ENCODE assay signal across 8 mouse cellular contexts in the genomic region with DNA sequence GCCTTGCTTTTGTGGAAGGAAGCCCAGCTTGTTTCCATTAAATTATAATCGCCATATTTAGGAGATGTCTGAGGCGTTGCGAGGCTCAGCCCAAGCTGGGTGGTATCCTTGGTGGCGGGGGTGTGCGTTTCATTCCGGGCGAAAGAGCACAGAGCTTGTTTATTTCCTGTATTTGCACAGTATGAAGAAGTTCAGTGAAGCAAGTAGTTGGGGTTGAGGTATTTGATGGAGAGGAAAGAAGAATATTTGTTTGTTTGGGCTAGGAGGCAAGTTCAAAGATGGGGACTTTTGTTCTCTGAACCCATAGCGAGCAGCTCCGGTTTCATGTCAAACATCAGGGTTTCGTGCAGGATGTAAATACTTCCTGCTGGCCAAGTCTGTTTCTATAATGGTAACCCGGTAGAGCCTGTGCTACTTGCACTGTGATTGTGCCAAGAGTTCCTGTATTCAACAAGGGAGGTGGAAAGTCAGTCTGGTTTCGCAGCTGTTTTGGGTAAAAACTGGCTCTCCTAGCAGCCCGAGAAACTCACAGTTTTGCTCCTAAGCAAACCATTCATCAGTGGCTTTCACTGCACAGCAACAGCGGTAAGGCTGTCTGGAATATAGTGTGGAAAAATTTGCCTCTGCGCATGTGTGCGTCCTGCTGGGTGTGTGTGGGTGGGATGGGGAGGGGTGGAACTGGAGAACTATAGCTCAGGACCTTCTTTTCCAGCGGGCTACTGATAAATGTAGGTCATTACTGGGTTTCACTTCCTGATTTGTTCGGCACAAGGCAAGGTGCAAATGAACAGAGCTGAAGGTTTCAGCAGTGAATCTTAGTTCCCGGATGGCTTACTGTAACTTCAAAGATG.
A peak's percentile ranks its signal among the peaks of the same experiment; 100 is the strongest.
DNase-seq lines count a peak whose midpoint lies in the region; ATAC-seq and TF ChIP-seq lines count a peak whose summit lies in the region.

No protein-coding gene starts in this region.

- H3K36me3 ChIP-seq in kidney, adult 2 months (ENCODE audit: control insufficient read depth, insufficient read depth, low read length), result no peaks in the 10 kb centered on the region
- no peaks in the 10 kb centered on the region for H3K36me3 ChIP-seq in embryonic facial prominence, embryonic 12.5 days
- H3K36me3 ChIP-seq in hindbrain, postnatal 0 days (ENCODE audit: insufficient read depth, low read length), result no peaks in the 10 kb centered on the region
- no peaks in the 10 kb centered on the region for H3K36me3 ChIP-seq in limb, embryonic 13.5 days
- H3K36me3 ChIP-seq in myocyte (ENCODE audit: control insufficient read depth, insufficient read depth), result no peaks in the 10 kb centered on the region

- H3K4me1 ChIP-seq in kidney, adult 2 months (ENCODE audit: control insufficient read depth, insufficient read depth, low read length), result peaks cover 7% of the 10 kb centered on the region; the same call in 1 of the 2 replicates
- H3K4me1 ChIP-seq in embryonic facial prominence, embryonic 12.5 days, result 0 out of 2 replicates have a peak, but pooled peaks cover 5% of the 10 kb centered on the region
- no peaks in the 10 kb centered on the region for H3K4me1 ChIP-seq in hindbrain, postnatal 0 days (ENCODE audit: insufficient read depth, low read length)
- peaks cover 9% of the 10 kb centered on the region for H3K4me1 ChIP-seq in limb, embryonic 13.5 days

- peak; percentile 75 for ATAC-seq in embryonic facial prominence, embryonic 12.5 days (ENCODE audit: insufficient number of reproducible peaks, insufficient read depth, low FRiP score, low TSS enrichment)
- ATAC-seq in hindbrain, postnatal 0 days, result no peak
- ATAC-seq in limb, embryonic 13.5 days (ENCODE audit: low FRiP score, low read depth), result peak; percentile 88

- TF ChIP-seq POLR2A in kidney, adult 2 months (IDR thresholded peaks at IDR 0.05; ENCODE audit: low read depth, low read length), result no peak
- TF ChIP-seq POLR2A in myocyte (IDR thresholded peaks at IDR 0.05; ENCODE audit: insufficient read length, low read depth), result no peak

- H3K27ac ChIP-seq in kidney, adult 2 months (ENCODE audit: insufficient read depth, low read depth, low read length), result no peak overlapping the region
- peak overlapping the region; percentile 83 for H3K27ac ChIP-seq in embryonic facial prominence, embryonic 12.5 days
- no peak overlapping the region; the same call in 1 of the 2 replicates for H3K27ac ChIP-seq in hindbrain, postnatal 0 days
- peak overlapping the region; percentile 76 for H3K27ac ChIP-seq in limb, embryonic 13.5 days

- peak overlapping the region; percentile 52 for H3K4me2 ChIP-seq in embryonic facial prominence, embryonic 12.5 days (replicated peaks)
- peak overlapping the region; percentile 35 for H3K4me2 ChIP-seq in hindbrain, postnatal 0 days (ENCODE audit: low read depth, low read length)
- peak overlapping the region; percentile 65 for H3K4me2 ChIP-seq in limb, embryonic 13.5 days (replicated peaks)
- H3K4me2 ChIP-seq in myocyte (ENCODE audit: low read depth), result peak overlapping the region; percentile 36

- peak overlapping the region; percentile 27; the same call in 1 of the 2 replicates for H3K9ac ChIP-seq in embryonic facial prominence, embryonic 12.5 days
- H3K9ac ChIP-seq in hindbrain, postnatal 0 days (replicated peaks; ENCODE audit: low read length), result no peak overlapping the region
- H3K9ac ChIP-seq in limb, embryonic 13.5 days, result peak overlapping the region; percentile 56

- DNase-seq in kidney, adult 2 months, result peak; percentile 20
- DNase-seq in kidney, adult 8-10 months, result no peak
- DNase-seq in hindbrain, postnatal 0 days (ENCODE audit: low spot score), result peak; percentile 28
- DNase-seq in thymus, postnatal 10 days (ENCODE audit: low spot score in 2 of 2), result peak; percentile 13 to 41
- DNase-seq in yolk sac, embryonic 10.5 days (ENCODE audit: low spot score), result no peak

- no peaks in the 10 kb centered on the region for H3K9me3 ChIP-seq in embryonic facial prominence, embryonic 12.5 days
- H3K9me3 ChIP-seq in hindbrain, postnatal 0 days (ENCODE audit: low read length), result peaks cover 7% of the 10 kb centered on the region
- H3K9me3 ChIP-seq in limb, embryonic 13.5 days, result 0 out of 2 replicates have a peak, but pooled peaks cover 4% of the 10 kb centered on the region

- TF ChIP-seq CTCF in kidney, adult 2 months (conservative IDR thresholded peaks at IDR 0.05; ENCODE audit: insufficient read depth, insufficient read length, low read depth, low read length), result no peak
- no peak for TF ChIP-seq CTCF in hindbrain, postnatal 0 days (IDR thresholded peaks at IDR 0.05; ENCODE audit: low read depth)

- no peaks in the 10 kb centered on the region for H3K27me3 ChIP-seq in kidney, adult 2 months (replicated peaks; ENCODE audit: control insufficient read depth, insufficient read depth, low read length)
- no peaks in the 10 kb centered on the region for H3K27me3 ChIP-seq in embryonic facial prominence, embryonic 12.5 days
- no peaks in the 10 kb centered on the region for H3K27me3 ChIP-seq in hindbrain, postnatal 0 days (ENCODE audit: insufficient read depth, low read length)
- no peaks in the 10 kb centered on the region for H3K27me3 ChIP-seq in limb, embryonic 13.5 days
- no peaks in the 10 kb centered on the region for H3K27me3 ChIP-seq in myocyte (ENCODE audit: control insufficient read depth, insufficient read depth, insufficient read length)

- H3K4me3 ChIP-seq in kidney, adult 2 months (ENCODE audit: insufficient read depth, low read depth, low read length), result peak overlapping the region; percentile 40
- peak overlapping the region; percentile 31 for H3K4me3 ChIP-seq in embryonic facial prominence, embryonic 12.5 days
- H3K4me3 ChIP-seq in hindbrain, postnatal 0 days (ENCODE audit: low read length), result peak overlapping the region; percentile 1
- peak overlapping the region; percentile 40 for H3K4me3 ChIP-seq in limb, embryonic 13.5 days
- H3K4me3 ChIP-seq in myocyte, result no peak overlapping the region

- WGBS in kidney, adult 2 months, result 14% methylated on average over 19 of the region's 19 CpGs
- WGBS in embryonic facial prominence, embryonic 12.5 days, result 20% methylated on average over 19 of the region's 19 CpGs
- 66% methylated on average over 19 of the region's 19 CpGs for WGBS in hindbrain, postnatal 0 days
- 29% methylated on average over 19 of the region's 19 CpGs for WGBS in limb, embryonic 13.5 days

- H3K79me2 ChIP-seq in myocyte (ENCODE audit: control insufficient read depth, insufficient read depth), result no peaks in the 10 kb centered on the region

- H3ac ChIP-seq in myocyte (ENCODE audit: control insufficient read depth, insufficient read length), result no peak overlapping the region

TF ChIP-seq in myocyte, 11 proteins besides CTCF, POLR2A, EP300 and RAD21:
- TF ChIP-seq MYOD1 (IDR thresholded peaks at IDR 0.05; ENCODE audit: control insufficient read depth in 1 of 3, insufficient read length in 2 of 3, low read depth in 2 of 3) (no peak), REST (IDR thresholded peaks at IDR 0.05; ENCODE audit: insufficient read depth, insufficient read length) (no peak), MAX (IDR thresholded peaks at IDR 0.05; ENCODE audit: low read depth) (no peak)

Comparison
In these comparisons a context has a peak if more than half of its experiments do, and no peak if none do; other contexts are left out.
1. DNase-seq: peak in kidney, adult 2 months (single experiment), hindbrain, postnatal 0 days (single experiment) and thymus, postnatal 10 days (2 of 2); none in kidney, adult 8-10 months (0 of 2) and yolk sac, embryonic 10.5 days (single experiment).
2. H3K27ac ChIP-seq: peak in embryonic facial prominence, embryonic 12.5 days (single experiment) and limb, embryonic 13.5 days (single experiment); none in kidney, adult 2 months (single experiment) and hindbrain, postnatal 0 days (single experiment).
3. Peak in every context shown above with its lines, with median percentiles within 50 percentile points of each other: H3K4me2 ChIP-seq.